In genomic region chr1:106314476-106314875, GRCm38 (mm10) we compare ENCODE assay signal across 15 mouse cellular contexts.
"Had no signal": no experiment of that assay in that cellular context is flagged by ENCODE, and none has a peak within 500 bp of the region (broad histone marks: within the 10 kb centered on the region; RNA-seq: fewer than 3 reads in every experiment).

No protein-coding gene starts in this region.

- H3K9me3 ChIP-seq: limb, embryonic 12.5 days; limb, embryonic 15.5 days; midbrain, embryonic 12.5 days; midbrain, embryonic 15.5 days had no signal

- H3K27me3 ChIP-seq: limb, embryonic 12.5 days; limb, embryonic 15.5 days; midbrain, embryonic 12.5 days; midbrain, embryonic 15.5 days had no signal

- H3K4me2 ChIP-seq: limb, embryonic 12.5 days; limb, embryonic 15.5 days; liver, embryonic 11.5 days; lung, embryonic 14.5 days; midbrain, embryonic 12.5 days; midbrain, embryonic 15.5 days had no signal

- H3K4me3 ChIP-seq: limb, embryonic 12.5 days; limb, embryonic 15.5 days; midbrain, embryonic 12.5 days; midbrain, embryonic 15.5 days had no signal

- ATAC-seq: liver, postnatal 0 days; lung, postnatal 0 days; midbrain, embryonic 15.5 days had no signal

- H3K4me1 ChIP-seq: limb, embryonic 12.5 days; limb, embryonic 15.5 days; midbrain, embryonic 12.5 days; midbrain, embryonic 15.5 days had no signal

- H3K36me3 ChIP-seq: limb, embryonic 12.5 days; limb, embryonic 15.5 days; midbrain, embryonic 15.5 days had no signal

- H3K9ac ChIP-seq: limb, embryonic 12.5 days; limb, embryonic 15.5 days; liver, embryonic 14.5 days; liver, postnatal 0 days; lung, embryonic 14.5 days; midbrain, embryonic 12.5 days; midbrain, embryonic 15.5 days had no signal

- DNase-seq: kidney, postnatal 10 days; kidney, postnatal 36 days; left cerebral cortex, postnatal 4 days; liver, postnatal 0 days; lung, embryonic 14.5 days; thymus, adult 18-20 months; thymus, postnatal 36 days had no signal

- H3K27ac ChIP-seq: limb, embryonic 12.5 days; limb, embryonic 15.5 days; liver, embryonic 14.5 days; macrophage; midbrain, embryonic 12.5 days; midbrain, embryonic 15.5 days had no signal
